Mouse (Mus musculus) liver, embryonic 12.5 days (tissue): ENCODE data around the gene Olfr543. TPM values are rescaled to one million over a fixed set of nuclear protein-coding genes. Genes with fewer than 3 reads are reported as not detected.
A peak's percentile ranks its signal among the peaks of the same experiment; 100 is the strongest.
"Not testable (repeated sequence)": the region's sequence is repeated elsewhere in the genome, so short reads cannot be mapped to it uniquely, and the experiment has no call there.

Experiments
- ATAC-seq: fragments of 200-750 bp; cut with Nextera tagmentation; 2 replicates; pipeline ENCODE4 v1.8.0; 2017; ENCODE audit warnings: moderate number of reproducible peaks, mild to moderate bottlenecking, moderate library complexity
- H3K27ac ChIP-seq: fragments of 300-500 bp; sonication (generic); 2 replicates; pipeline ENCODE4 v1.5.1; 2016; ENCODE audit warnings: mild to moderate bottlenecking
- H3K27me3 ChIP-seq: fragments of 300-500 bp; sonication (generic); replicated peaks from 2 replicates; pipeline ENCODE4 v1.6.1; 2016; ENCODE audit warnings: mild to moderate bottlenecking, moderate library complexity
- H3K36me3 ChIP-seq: fragments of 300-500 bp; sonication (generic); 2 replicates; pipeline ENCODE4 v1.6.1; 2016; ENCODE audit warnings: mild to moderate bottlenecking, moderate library complexity
- H3K4me1 ChIP-seq: fragments of 300-500 bp; sonication (generic); 2 replicates; pipeline ENCODE4 v1.6.1; 2016
- H3K4me2 ChIP-seq: fragments of 300-500 bp; sonication (generic); 2 replicates; pipeline ENCODE4 v1.6.1; 2016; ENCODE audit warnings: mild to moderate bottlenecking, moderate library complexity
- H3K4me3 ChIP-seq: fragments of 300-500 bp; sonication (generic); 2 replicates; pipeline ENCODE4 v1.5.1; 2016; ENCODE audit warnings: mild to moderate bottlenecking, moderate library complexity
- H3K9ac ChIP-seq: fragments of 300-500 bp; sonication (generic); 2 replicates; pipeline ENCODE4 v1.6.1; 2016; ENCODE audit warnings: mild to moderate bottlenecking, moderate library complexity
- H3K9me3 ChIP-seq: fragments of 300-500 bp; sonication (generic); replicated peaks from 2 replicates; pipeline ENCODE4 v1.6.1; 2016; ENCODE audit warnings: mild to moderate bottlenecking, moderate library complexity
- WGBS: fragments of 180-500 bp; shearing (Covaris S2); methylation state at CpG from one replicate; pipeline ENCODE4 v1.1.7; 2016; ENCODE audit not compliant: insufficient replicate concordance; 5-methylcytosine and 5-hydroxymethylcytosine counted together
- polyA plus RNA-seq: library from polyadenylated mRNA; unstranded; fragments of >200 nt; fragmentation: Nextera tagmentation; extraction: Ambion mirVana; gene quantifications from 2 replicates; pipeline ENCODE4 v1.2.1, GENCODE M21; 2016

Olfr543 gene
- polyA plus RNA-seq, 1 experiment from 2014 or later: 0.41 TPM

DNA sequence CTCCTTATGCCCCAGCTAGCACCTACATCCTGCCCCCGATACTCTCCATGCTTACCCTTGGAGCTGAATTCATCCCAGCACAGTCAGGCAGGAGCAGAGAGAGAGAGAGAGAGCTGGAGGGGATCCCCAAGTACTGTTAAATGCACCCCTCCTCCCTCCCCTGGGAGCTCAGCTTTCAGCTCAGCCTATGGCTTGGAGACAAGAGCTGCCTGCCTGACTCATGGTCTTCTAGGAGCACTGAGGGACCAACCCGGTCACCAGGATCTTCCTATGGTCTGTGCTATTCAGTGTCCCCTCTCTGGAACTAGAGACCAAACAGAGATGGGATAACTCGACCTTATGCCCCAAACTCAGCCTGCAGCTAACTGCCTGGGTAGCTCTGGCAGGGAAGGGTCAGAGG lies 18.0 kb upstream of the Olfr543 start, which contains the start of gene Olfr545:
Gene Olfr545 (minus strand): TSS at position 101 of the 400 bp plus-strand sequence.
- H3K27me3 ChIP-seq: no peaks in the 10 kb centered on the region; the same call in 1 of the 2 replicates
- H3K9me3 ChIP-seq: no peaks in the 10 kb centered on the region
- WGBS: 48% methylated on average over 3 of the region's 3 CpGs
- no peak within 1 kb of the TSS for H3K4me2 ChIP-seq
- no peak for ATAC-seq
- H3K36me3 ChIP-seq: no peaks in the 10 kb centered on the region
- no peak within 1 kb of the TSS for H3K9ac ChIP-seq
- H3K4me3 ChIP-seq: no peak within 1 kb of the TSS
- no peak within 1 kb of the TSS for H3K27ac ChIP-seq
- no peaks in the 10 kb centered on the region for H3K4me1 ChIP-seq

DNA sequence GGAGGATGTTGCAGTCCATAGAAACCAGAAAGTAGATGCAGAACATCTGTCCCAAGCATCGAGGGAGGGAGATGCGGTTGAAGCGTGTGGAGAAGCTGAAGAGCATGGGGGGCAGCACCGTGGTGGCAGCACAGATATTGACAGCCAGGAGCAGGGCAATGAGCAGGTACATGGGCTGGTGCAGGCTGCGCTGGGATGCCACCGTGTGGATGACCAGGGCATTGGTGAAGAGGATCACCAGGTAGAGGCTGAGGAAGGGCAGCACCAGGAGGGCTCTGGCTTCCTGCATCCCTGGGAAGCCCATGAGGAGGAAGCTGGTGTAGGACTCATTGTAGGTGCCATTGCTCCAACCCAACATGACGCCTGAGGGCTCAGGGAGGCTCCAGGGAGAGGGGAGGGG lies 12.9 kb upstream of the Olfr543 start:
- not testable (repeated sequence) for H3K9me3 ChIP-seq, H3K27me3 ChIP-seq, H3K36me3 ChIP-seq, H3K4me2 ChIP-seq, H3K9ac ChIP-seq, H3K4me1 ChIP-seq, H3K4me3 ChIP-seq, H3K27ac ChIP-seq
- WGBS: 36% methylated on average over 7 of the region's 7 CpGs
- peak; percentile 47; the same call in 1 of the 2 replicates for ATAC-seq

DNA sequence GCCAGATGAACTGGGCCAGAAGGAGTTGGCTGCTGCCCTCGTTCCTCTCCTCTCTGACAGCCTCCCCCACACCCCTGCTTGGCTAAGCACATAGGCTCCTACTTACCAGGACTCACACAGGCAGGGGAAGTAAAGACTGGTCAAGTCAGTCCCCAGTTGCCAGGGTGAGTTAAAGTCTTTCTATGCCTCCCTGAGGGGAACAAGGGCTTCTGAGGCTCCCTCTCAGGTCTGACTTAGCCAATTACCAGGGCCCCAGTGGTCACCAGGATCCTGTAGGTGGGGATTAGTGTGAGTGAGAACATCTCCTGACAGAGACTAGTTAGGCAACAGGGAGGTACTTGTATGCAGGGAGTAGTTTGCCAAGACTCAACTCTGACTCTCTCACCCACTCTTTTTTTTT lies 6.7 kb upstream of the Olfr543 start, which contains the start of gene Olfr544:
Gene Olfr544 (minus strand): TSS at position 153 of the 400 bp plus-strand sequence.
- no peak for ATAC-seq
- 27% methylated on average over 1 of the region's 1 CpGs for WGBS
- H3K27me3 ChIP-seq: no peaks in the 10 kb centered on the region
- H3K36me3 ChIP-seq: no peaks in the 10 kb centered on the region
- no peak within 1 kb of the TSS for H3K4me2 ChIP-seq
- H3K4me3 ChIP-seq: no peak within 1 kb of the TSS
- H3K4me1 ChIP-seq: peaks cover 41% of the 10 kb centered on the region
- no peak within 1 kb of the TSS for H3K27ac ChIP-seq
- no peak within 1 kb of the TSS for H3K9ac ChIP-seq
- no peaks in the 10 kb centered on the region for H3K9me3 ChIP-seq

DNA sequence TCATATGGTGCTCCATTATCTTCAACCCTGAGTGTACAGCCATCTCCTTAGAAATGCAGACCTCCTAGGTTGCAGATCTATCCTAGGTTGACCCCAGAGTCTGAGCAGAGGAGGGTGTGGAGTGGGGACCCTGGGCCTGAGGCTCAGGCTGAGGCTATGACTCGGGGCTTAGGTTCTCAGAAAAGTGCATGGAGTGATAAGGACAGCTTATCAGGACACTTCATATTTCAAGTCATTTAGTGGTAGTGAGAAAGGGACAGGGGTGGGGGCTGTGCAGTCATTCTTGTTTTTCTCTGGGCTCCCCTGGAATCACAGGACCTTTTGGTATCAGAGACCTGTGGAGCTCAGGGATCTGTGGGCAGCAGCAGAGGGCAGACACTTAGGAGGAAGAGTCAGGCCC lies 4.6 kb upstream of the Olfr543 start:
- no peak overlapping the region for H3K9ac ChIP-seq
- ATAC-seq: peak; percentile 85
- 0% methylated on average over 1 of the region's 1 CpGs for WGBS
- peak overlapping the region; percentile 38 for H3K4me2 ChIP-seq
- no peaks in the 10 kb centered on the region for H3K36me3 ChIP-seq
- H3K4me3 ChIP-seq: no peak overlapping the region
- no peak overlapping the region for H3K27ac ChIP-seq
- H3K4me1 ChIP-seq: peaks cover 46% of the 10 kb centered on the region
- H3K27me3 ChIP-seq: no peaks in the 10 kb centered on the region
- H3K9me3 ChIP-seq: no peaks in the 10 kb centered on the region

DNA sequence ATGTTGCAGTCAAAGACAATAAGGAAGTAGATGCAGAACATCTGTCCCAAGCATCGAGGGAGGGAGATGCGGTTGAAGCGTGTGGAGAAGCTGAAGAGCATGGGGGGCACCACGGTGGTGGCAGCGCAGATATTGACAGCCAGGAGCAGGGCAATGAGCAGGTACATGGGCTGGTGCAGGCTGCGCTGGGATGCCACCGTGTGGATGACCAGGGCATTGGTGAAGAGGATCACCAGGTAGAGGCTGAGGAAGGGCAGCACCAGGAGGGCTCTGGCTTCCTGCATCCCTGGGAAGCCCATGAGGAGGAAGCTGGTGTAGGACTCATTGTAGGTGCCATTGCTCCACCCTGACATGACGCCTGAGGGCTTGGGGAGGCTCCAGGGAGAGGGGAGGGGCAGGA lies 3.3 kb upstream of the Olfr543 start:
- H3K27me3 ChIP-seq, H3K4me3 ChIP-seq, H3K27ac ChIP-seq, H3K4me2 ChIP-seq, H3K9ac ChIP-seq, H3K36me3 ChIP-seq, H3K9me3 ChIP-seq, ATAC-seq: not testable (repeated sequence)
- peaks cover 46% of the 10 kb centered on the region for H3K4me1 ChIP-seq
- 47% methylated on average over 8 of the region's 8 CpGs for WGBS

DNA sequence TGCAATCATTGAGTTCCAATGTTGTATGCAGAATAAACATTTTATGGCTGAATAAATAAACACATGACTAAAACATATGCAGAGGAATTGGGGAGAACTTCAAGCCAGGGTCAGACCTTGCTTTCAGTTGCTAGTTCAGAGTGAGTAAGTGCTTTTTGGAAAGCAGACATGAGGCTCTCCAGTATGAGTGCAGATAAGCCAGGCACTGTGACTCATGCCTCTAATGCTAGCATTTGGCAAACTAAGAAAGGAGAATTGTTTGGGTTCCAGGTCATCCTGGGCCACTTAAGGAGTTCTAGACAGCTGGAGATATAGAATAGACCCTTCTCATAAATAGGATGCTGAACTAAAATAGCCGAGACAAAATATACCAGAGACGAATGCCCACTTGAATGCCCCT lies 2.2 kb upstream of the Olfr543 start:
- H3K4me3 ChIP-seq: no peak overlapping the region
- no peaks in the 10 kb centered on the region for H3K9me3 ChIP-seq
- no peaks in the 10 kb centered on the region for H3K36me3 ChIP-seq
- H3K4me2 ChIP-seq: no peak overlapping the region
- peaks cover 46% of the 10 kb centered on the region for H3K4me1 ChIP-seq
- H3K27me3 ChIP-seq: no peaks in the 10 kb centered on the region
- no peak overlapping the region for H3K9ac ChIP-seq
- ATAC-seq: no peak
- no peak overlapping the region for H3K27ac ChIP-seq
- WGBS: 87% methylated on average over 2 of the region's 2 CpGs

DNA sequence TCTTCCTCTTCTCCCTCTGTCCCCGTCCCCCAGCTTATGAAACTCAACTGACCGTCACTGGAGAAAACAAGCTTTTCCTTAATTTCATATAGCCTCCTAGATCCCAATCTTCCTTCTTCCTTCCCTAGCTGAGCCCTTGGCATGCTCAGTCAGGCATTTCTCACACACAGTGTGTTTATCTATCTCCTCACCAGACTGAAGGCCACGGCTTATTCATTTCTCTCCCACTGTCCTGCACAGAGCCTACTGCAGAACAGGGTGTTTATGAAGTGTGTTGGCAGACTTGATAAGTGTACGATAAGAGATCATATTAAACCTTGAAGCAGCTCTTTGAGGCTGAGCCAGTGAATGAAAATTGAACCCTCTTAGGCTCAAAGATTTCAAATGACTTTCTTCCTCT lies 658 bp downstream of the Olfr543 start:
- no peak for ATAC-seq
- H3K27me3 ChIP-seq: no peaks in the 10 kb centered on the region
- no peak overlapping the region for H3K27ac ChIP-seq
- WGBS: 57% methylated on average over 4 of the region's 4 CpGs
- no peak overlapping the region for H3K9ac ChIP-seq
- H3K4me3 ChIP-seq: no peak overlapping the region
- H3K4me2 ChIP-seq: no peak overlapping the region
- no peaks in the 10 kb centered on the region for H3K9me3 ChIP-seq
- H3K4me1 ChIP-seq: peaks cover 34% of the 10 kb centered on the region
- H3K36me3 ChIP-seq: peaks cover 6% of the 10 kb centered on the region; the same call in 1 of the 2 replicates

DNA sequence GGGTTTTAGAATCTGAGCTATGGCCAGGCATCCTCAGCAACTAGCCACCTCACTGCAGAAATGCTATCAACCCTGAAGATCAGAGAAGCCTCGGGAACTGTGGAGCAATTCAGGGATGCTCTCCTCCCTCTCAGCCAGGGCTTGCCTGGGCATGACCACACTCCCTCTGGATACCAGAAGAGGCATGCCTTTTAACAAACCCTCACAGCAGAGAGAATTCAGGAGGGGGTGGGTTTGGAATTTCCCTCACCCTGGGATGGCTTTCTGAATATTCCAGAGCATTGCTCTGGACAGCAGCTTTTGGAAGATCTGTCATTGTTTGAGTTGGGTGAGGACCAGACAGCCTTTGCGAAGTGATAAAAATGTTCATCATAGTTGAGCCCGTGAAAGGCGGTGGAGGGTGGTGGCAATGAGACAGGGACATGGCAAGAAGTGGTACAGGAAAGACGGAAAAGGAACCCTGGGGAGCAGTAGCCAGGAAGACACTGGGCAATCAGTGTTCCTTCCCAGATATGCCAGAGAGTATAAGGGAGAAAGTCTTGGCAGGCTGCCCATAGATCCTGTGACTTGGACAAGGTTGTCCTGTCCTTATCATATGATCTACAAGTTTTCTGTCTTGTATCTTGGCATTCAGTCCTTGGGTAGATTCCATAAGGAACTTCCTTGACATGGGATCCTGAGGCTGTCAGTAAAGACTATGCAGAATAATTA lies 2.0 kb downstream of the Olfr543 start:
- H3K4me3 ChIP-seq: no peak overlapping the region
- peaks cover 23% of the 10 kb centered on the region for H3K4me1 ChIP-seq
- peaks cover 11% of the 10 kb centered on the region; the same call in 1 of the 2 replicates for H3K36me3 ChIP-seq
- no peaks in the 10 kb centered on the region for H3K9me3 ChIP-seq
- H3K4me2 ChIP-seq: no peak overlapping the region
- H3K9ac ChIP-seq: no peak overlapping the region
- no peak overlapping the region for H3K27ac ChIP-seq
- no peak for ATAC-seq
- WGBS: 70% methylated on average over 5 of the region's 5 CpGs
- H3K27me3 ChIP-seq: no peaks in the 10 kb centered on the region

DNA sequence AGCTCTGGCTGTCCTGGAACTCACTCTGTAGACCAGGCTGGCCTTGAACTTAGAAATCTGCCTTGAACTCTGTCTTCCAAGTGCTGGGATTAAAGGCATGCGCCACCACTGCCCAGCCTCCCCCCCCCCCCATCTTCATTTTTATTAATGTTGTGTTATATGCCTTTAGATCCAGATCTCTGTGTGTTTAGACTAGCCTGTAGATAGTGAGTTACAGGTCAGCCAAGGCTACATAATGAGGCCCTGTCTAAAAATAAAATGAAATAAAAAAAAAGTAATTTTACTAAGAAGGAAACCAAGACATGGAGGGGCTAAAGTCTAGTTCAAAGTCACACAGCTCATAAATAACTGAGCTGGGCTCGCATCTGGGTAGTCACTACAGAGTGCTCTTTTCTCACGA lies 2.6 kb downstream of the Olfr543 start:
- Histone ChIP-seq H3K27me3 (no peaks in the 10 kb centered on the region), H3K4me3 (no peak overlapping the region), H3K36me3 (peaks cover 11% of the 10 kb centered on the region; the same call in 1 of the 2 replicates), H3K4me2 (no peak overlapping the region), H3K9me3 (no peaks in the 10 kb centered on the region), H3K27ac (no peak overlapping the region), H3K4me1 (peaks cover 17% of the 10 kb centered on the region), H3K9ac (no peak overlapping the region)
- no peak for ATAC-seq
- WGBS: 74% methylated on average over 3 of the region's 3 CpGs

DNA sequence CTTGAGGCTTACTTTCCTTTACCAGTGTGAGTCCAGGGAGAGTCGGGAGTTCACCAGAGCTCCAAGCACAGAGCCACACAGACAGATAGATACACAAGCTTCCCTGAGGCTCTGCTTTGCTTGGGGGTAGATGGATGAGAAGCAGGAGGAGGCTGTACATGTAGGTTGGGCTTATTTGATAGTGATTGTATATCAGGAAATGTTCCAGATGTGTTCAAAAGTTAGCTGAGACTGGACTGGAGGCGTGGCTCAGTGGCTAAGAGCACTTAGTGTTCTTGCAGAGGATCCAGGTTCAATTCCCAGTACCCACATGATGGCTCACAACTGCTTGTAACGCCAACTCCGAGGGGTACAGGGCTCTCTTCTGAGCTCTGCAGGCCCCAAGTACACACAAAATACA lies 3.1 kb downstream of the Olfr543 start:
- H3K4me2 ChIP-seq: no peak overlapping the region
- ATAC-seq: peak; percentile 45; the same call in 1 of the 2 replicates
- no peak overlapping the region for H3K27ac ChIP-seq
- H3K9me3 ChIP-seq: no peaks in the 10 kb centered on the region
- peaks cover 11% of the 10 kb centered on the region; the same call in 1 of the 2 replicates for H3K36me3 ChIP-seq
- peaks cover 12% of the 10 kb centered on the region for H3K4me1 ChIP-seq
- H3K9ac ChIP-seq: no peak overlapping the region
- H3K27me3 ChIP-seq: no peaks in the 10 kb centered on the region
- 68% methylated on average over 4 of the region's 4 CpGs for WGBS
- H3K4me3 ChIP-seq: no peak overlapping the region

DNA sequence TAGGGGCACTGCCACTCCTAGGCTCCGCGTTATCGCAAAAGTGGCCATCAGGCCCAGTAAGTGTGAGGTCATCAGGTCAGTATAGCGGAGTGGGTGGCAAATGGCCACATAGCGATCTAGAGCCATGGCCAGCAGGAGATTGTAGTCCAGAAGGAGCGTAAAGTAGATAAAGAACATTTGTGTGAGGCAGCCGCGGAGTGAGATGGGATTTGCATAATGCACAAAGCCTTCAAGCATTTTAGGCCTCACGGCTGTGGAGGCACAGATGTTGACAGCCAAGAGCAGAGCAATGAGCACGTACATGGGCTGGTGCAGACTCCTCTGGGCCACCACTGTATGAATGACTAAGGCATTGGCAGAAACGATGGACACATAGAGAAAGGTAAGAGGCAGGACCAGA lies 4.1 kb downstream of the Olfr543 start:
- Histone ChIP-seq H3K9me3 (no peaks in the 10 kb centered on the region), H3K4me2 (no peak overlapping the region), H3K27ac (no peak overlapping the region), H3K36me3 (peaks cover 11% of the 10 kb centered on the region; the same call in 1 of the 2 replicates), H3K4me1 (peaks cover 5% of the 10 kb centered on the region), H3K9ac (no peak overlapping the region), H3K4me3 (no peak overlapping the region), H3K27me3 (no peaks in the 10 kb centered on the region)
- 79% methylated on average over 11 of the region's 11 CpGs for WGBS
- no peak for ATAC-seq

DNA sequence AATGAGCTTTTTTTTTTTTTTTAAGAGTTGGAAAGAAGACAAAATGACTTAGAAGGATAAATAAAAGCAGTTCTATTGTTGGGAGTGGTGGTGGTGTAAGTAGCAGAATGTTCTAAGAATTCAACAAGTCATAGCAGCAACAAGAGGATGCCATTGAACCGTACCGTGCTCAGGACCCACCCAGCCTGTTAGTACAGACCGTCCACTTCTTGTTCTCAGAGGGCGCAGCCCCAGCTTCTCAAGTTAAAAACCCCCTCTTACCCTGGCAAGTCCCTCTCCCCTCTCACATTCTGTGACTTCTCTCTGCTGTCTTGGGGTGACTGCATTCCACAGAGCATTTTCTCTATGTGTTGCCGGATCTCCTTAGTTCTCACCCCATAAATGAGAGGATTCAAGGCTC lies 4.9 kb downstream of the Olfr543 start:
- 85% methylated on average over 5 of the region's 5 CpGs for WGBS
- Histone ChIP-seq H3K4me2 (no peak overlapping the region), H3K9me3 (no peaks in the 10 kb centered on the region), H3K27ac (no peak overlapping the region), H3K27me3 (no peaks in the 10 kb centered on the region), H3K9ac (no peak overlapping the region), H3K4me3 (no peak overlapping the region), H3K36me3 (peaks cover 11% of the 10 kb centered on the region; the same call in 1 of the 2 replicates), H3K4me1 (peaks cover 5% of the 10 kb centered on the region)
- no peak for ATAC-seq
